Mouse (Mus musculus) naive thymus-derived CD4-positive, alpha-beta T cell, adult 2 months (primary cell): ENCODE data around the gene C1rb.
"Not testable (repeated sequence)": the region's sequence is repeated elsewhere in the genome, so short reads cannot be mapped to it uniquely, and the experiment has no call there.

Experiments used
- DNase-seq: peaks from one replicate; pipeline ENCODE4 v3.0.0-alpha.2; 2011; ENCODE audit warnings: low read depth

C1rb gene

GRCm38 (mm10) chr6:124570026-124570425 is at the start of gene C1rb:
Gene C1rb, plus strand, starts transcription at chr6:124570294.
- peak; percentile 75 for DNase-seq

GRCm38 (mm10) chr6:124522082-124522481 is 48.0 kb upstream of the C1rb start:
- not testable (repeated sequence) for DNase-seq

GRCm38 (mm10) chr6:124527881-124528280 is 42.2 kb upstream of the C1rb start:
- no peak for DNase-seq

- DNase-seq: no peak
These were observed 39.0 kb upstream of the C1rb start for GRCm38 (mm10) chr6:124531077-124531476.

GRCm38 (mm10) chr6:124536125-124536829 is 33.8 kb upstream of the C1rb start:
- DNase-seq: not testable (repeated sequence)

GRCm38 (mm10) chr6:124541176-124541575 is 28.9 kb upstream of the C1rb start:
- not testable (repeated sequence) for DNase-seq

GRCm38 (mm10) chr6:124542284-124542683 is 27.8 kb upstream of the C1rb start, which contains the start of gene C1s1:
Gene C1s1, minus strand, starts transcription at chr6:124542359.
- peak; percentile 4 for DNase-seq

- no peak for DNase-seq
These were observed 25.6 kb upstream of the C1rb start for GRCm38 (mm10) chr6:124544466-124544865.

- DNase-seq: no peak
These were observed 24.7 kb upstream of the C1rb start for GRCm38 (mm10) chr6:124545425-124545824.

- not testable (repeated sequence) for DNase-seq
These were observed 22.1 kb upstream of the C1rb start for GRCm38 (mm10) chr6:124547979-124548378.

- no peak for DNase-seq
These were observed 21.0 kb upstream of the C1rb start for GRCm38 (mm10) chr6:124549023-124549550.

GRCm38 (mm10) chr6:124552766-124553165 is 17.3 kb upstream of the C1rb start:
- no peak for DNase-seq

- not testable (repeated sequence) for DNase-seq
These were observed 14.1 kb upstream of the C1rb start for GRCm38 (mm10) chr6:124555956-124556355.

- not testable (repeated sequence) for DNase-seq
These were observed 8.9 kb upstream of the C1rb start for GRCm38 (mm10) chr6:124561156-124561555.

- DNase-seq: not testable (repeated sequence)
These were observed 8.5 kb upstream of the C1rb start for GRCm38 (mm10) chr6:124561611-124562010.

GRCm38 (mm10) chr6:124575155-124575678 is 5.1 kb downstream of the C1rb start:
- DNase-seq: not testable (repeated sequence)

GRCm38 (mm10) chr6:124580155-124580554 is 10.1 kb downstream of the C1rb start:
- not testable (repeated sequence) for DNase-seq

- DNase-seq: no peak
These were observed 12.1 kb downstream of the C1rb start for GRCm38 (mm10) chr6:124582231-124582630.

- DNase-seq: no peak
These were observed 14.8 kb downstream of the C1rb start for GRCm38 (mm10) chr6:124584935-124585334.

GRCm38 (mm10) chr6:124585761-124586160 is 15.7 kb downstream of the C1rb start:
- no peak for DNase-seq

- DNase-seq: no peak
These were observed 16.2 kb downstream of the C1rb start for GRCm38 (mm10) chr6:124586266-124586665.

- no peak for DNase-seq
These were observed 18.7 kb downstream of the C1rb start for GRCm38 (mm10) chr6:124588771-124589170.

GRCm38 (mm10) chr6:124592186-124592700 is 22.1 kb downstream of the C1rb start:
- no peak for DNase-seq
